Mouse (Mus musculus) ES-E14 (cell line): ENCODE data around the gene Scand1. TPM values are rescaled to one million over a fixed set of nuclear protein-coding genes. Genes with fewer than 3 reads are reported as not detected.

Experiments
- DNase-seq: peaks from one replicate; pipeline ENCODE4 v3.0.0-alpha.2; 2013; ENCODE audit warnings: low read depth, low spot score
- H3K27ac ChIP-seq: 2 replicates; pipeline ENCODE4 v1.5.1; 2012; ENCODE audit warnings: low read depth, mild to moderate bottlenecking, low read length, moderate library complexity, mixed read lengths; ENCODE audit not compliant: poor library complexity, insufficient read depth, severe bottlenecking
- H3K36me3 ChIP-seq: 2 replicates; pipeline ENCODE4 v1.6.1; 2012; ENCODE audit warnings: mild to moderate bottlenecking, low read length, moderate library complexity, mixed read lengths; ENCODE audit not compliant: control insufficient read depth, poor library complexity, insufficient read depth, severe bottlenecking
- H3K4me1 ChIP-seq, 2 experiments: fragments of 150-350 bp in 1 of 2; sonication (generic) in 1 of 2; 2 replicates each; pipeline ENCODE4 v1.6.1; 2012; ENCODE audit warnings: low read length in 2 of 2, mild to moderate bottlenecking in 1 of 2, mixed read lengths in 1 of 2; ENCODE audit not compliant: control insufficient read depth in 2 of 2, insufficient read depth in 2 of 2, poor library complexity in 1 of 2
- H3K4me3 ChIP-seq, 2 experiments: fragments of 150-350 bp in 1 of 2; sonication (generic) in 1 of 2; 2 replicates each; pipeline ENCODE4 v1.5.1; 2012; ENCODE audit warnings: low read length in 2 of 2, low read depth in 1 of 2, mild to moderate bottlenecking in 1 of 2, mixed read lengths in 1 of 2; ENCODE audit not compliant: insufficient read depth in 1 of 2, poor library complexity in 1 of 2, severe bottlenecking in 1 of 2
- H3K9ac ChIP-seq: 2 replicates; pipeline ENCODE4 v1.6.1; 2012; ENCODE audit warnings: low read depth, mild to moderate bottlenecking, low read length, mixed read lengths; ENCODE audit not compliant: poor library complexity, insufficient read depth, severe bottlenecking
- H3K9me3 ChIP-seq: fragments of 150-350 bp; sonication (generic); 2 replicates; pipeline ENCODE4 v1.6.1; 2012; ENCODE audit warnings: low read depth, mild to moderate bottlenecking, low read length; ENCODE audit not compliant: control insufficient read depth, insufficient read depth
- CHD2 ChIP-seq: IDR thresholded peaks from 2 replicates; pipeline ENCODE4 v1.6.1; 2014; ENCODE audit warnings: mild to moderate bottlenecking, low read depth, low read length, inconsistent platforms
- HCFC1 ChIP-seq: IDR thresholded peaks from 2 replicates; pipeline ENCODE4 v1.6.1; 2012; ENCODE audit warnings: low read length, inconsistent platforms, borderline replicate concordance; ENCODE audit not compliant: insufficient read depth
- MAFK ChIP-seq: IDR thresholded peaks from 2 replicates; pipeline ENCODE4 v1.6.1; 2014; ENCODE audit warnings: mild to moderate bottlenecking, low read depth, low read length, inconsistent platforms; ENCODE audit not compliant: insufficient read depth
- ZC3H11A ChIP-seq: IDR thresholded peaks from 2 replicates; pipeline ENCODE4 v1.6.1; 2012; ENCODE audit warnings: low read depth, mild to moderate bottlenecking, inconsistent platforms, low read length, borderline replicate concordance
- ZNF384 ChIP-seq: IDR thresholded peaks from 2 replicates; pipeline ENCODE4 v1.6.1; 2012; ENCODE audit warnings: low read depth, low read length, inconsistent platforms
- in situ Hi-C, 2 experiments: fragments of 600-800 bp; cut with MboI; formaldehyde crosslinking; loops; one replicate each; pipeline ENCODE4 v1.15.1; 2025; ENCODE audit warnings: low sequenced_read_pairs in 2 of 2, inconsistent platforms in 1 of 2; ENCODE audit not compliant: unreplicated experiment in 2 of 2
- total RNA-seq: library from RNA; depleted of rRNA; stranded (reverse); fragments of 300-350 nt; gene quantifications from 2 replicates; pipeline ENCODE4 v1.2.3, GENCODE M21; 2012; rRNA removed

The Scand1 gene
- total RNA-seq, result 26.0 and 27.9 TPM in 2 replicates

GRCm38 (mm10) chr2:156312297-156312897 lies at the start of gene Scand1, which contains the start of gene Cnbd2:
Scand1 (minus strand) TSS chr2:156312704.
Cnbd2 (plus strand) TSS chr2:156312299.
- DNase-seq, result peak; percentile 43
- peaks cover 4% of the 10 kb centered on the region; the same call in 1 of the 2 replicates for H3K36me3 ChIP-seq
- no peaks in the 10 kb centered on the region for H3K9me3 ChIP-seq
- peak within 1 kb of the TSS; percentile 65 for H3K27ac ChIP-seq
- H3K9ac ChIP-seq, result peak within 1 kb of the TSS; percentile 83
- H3K4me3 ChIP-seq, result peak within 1 kb of the TSS; percentile 80 to 82
- TF ChIP-seq HCFC1, result 0 out of 2 replicates have a peak, but pooled peaks have one; percentile 36
- TF ChIP-seq CHD2, result no peak
- in situ Hi-C loops, result no loop called here
- H3K4me1 ChIP-seq, result 0 out of 4 replicates have a peak, but pooled peaks cover 0 to 2% of the 10 kb centered on the region in 2 experiments

- TF ChIP-seq HCFC1, result no peak
- no peak for TF ChIP-seq CHD2
- H3K4me1 ChIP-seq, result no peaks in the 10 kb centered on the region
- H3K27ac ChIP-seq, result no peak overlapping the region
- no peak overlapping the region for H3K4me3 ChIP-seq
- DNase-seq, result no peak
- H3K36me3 ChIP-seq, result no peaks in the 10 kb centered on the region
- H3K9ac ChIP-seq, result no peak overlapping the region
- no peaks in the 10 kb centered on the region for H3K9me3 ChIP-seq
- in situ Hi-C loops, result no loop called here
These were observed 43.5 kb upstream of the Scand1 start for GRCm38 (mm10) chr2:156356031-156356430.

GRCm38 (mm10) chr2:156353265-156353692 lies 40.8 kb upstream of the Scand1 start:
- DNase-seq, result no peak

GRCm38 (mm10) chr2:156352413-156353165 lies 40.1 kb upstream of the Scand1 start:
- Histone ChIP-seq H3K4me1 (no peaks in the 10 kb centered on the region), H3K9ac (no peak overlapping the region), H3K36me3 (no peaks in the 10 kb centered on the region), H3K9me3 (no peaks in the 10 kb centered on the region), H3K27ac (no peak overlapping the region), H3K4me3 (no peak overlapping the region)
- in situ Hi-C loops, result no loop called here
- TF ChIP-seq HCFC1, result no peak
- no peak for TF ChIP-seq ZNF384
- TF ChIP-seq ZC3H11A, result no peak
- no peak for DNase-seq

More at GRCm38 (mm10) chr2:156353265-156353692, 40.8 kb upstream of the Scand1 start:
- Histone ChIP-seq H3K9me3 (no peaks in the 10 kb centered on the region), H3K36me3 (no peaks in the 10 kb centered on the region), H3K9ac (no peak overlapping the region), H3K4me1 (no peaks in the 10 kb centered on the region), H3K27ac (no peak overlapping the region), H3K4me3 (no peak overlapping the region)
- no peak for TF ChIP-seq ZNF384
- TF ChIP-seq ZC3H11A, result no peak
- TF ChIP-seq CHD2, result no peak
- no peak for TF ChIP-seq HCFC1
- TF ChIP-seq MAFK, result no peak
- in situ Hi-C loops, result no loop called here
